Comparison of ENCODE assay signal across 17 mouse cellular contexts in the genomic region with DNA sequence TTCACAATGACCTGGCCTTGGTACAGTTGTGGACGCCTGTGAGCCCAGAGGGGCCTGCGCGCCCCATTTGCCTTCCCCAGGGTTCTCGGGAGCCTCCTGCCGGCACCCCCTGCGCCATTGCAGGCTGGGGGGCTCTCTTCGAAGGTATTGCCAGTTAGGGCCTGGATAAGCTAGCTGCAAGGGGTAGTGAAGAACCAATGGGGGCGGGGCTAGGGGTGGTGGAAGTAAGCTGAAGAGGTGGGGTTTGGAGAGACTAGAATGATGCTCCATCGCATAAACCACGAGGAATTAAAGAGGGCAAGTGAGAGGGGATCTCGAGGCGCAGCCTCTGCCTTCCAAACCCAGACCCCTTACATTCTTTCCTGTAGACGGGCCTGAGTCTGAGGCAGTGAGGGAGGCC. TPM values are rescaled to one million over a fixed set of nuclear protein-coding genes. Genes with fewer than 3 reads are reported as not detected.
DNase-seq lines count a peak whose midpoint lies in the region; ATAC-seq lines count a peak whose summit lies in the region.
"Had no signal": no experiment of that assay in that cellular context is flagged by ENCODE, and none has a peak within 500 bp of the region (broad histone marks: within the 10 kb centered on the region; RNA-seq: fewer than 3 reads in every experiment).

No protein-coding gene starts in this region.

- H3K9ac ChIP-seq in midbrain, embryonic 15.5 days: no peak overlapping the region
- H3K9ac ChIP-seq in hindbrain, embryonic 15.5 days: no peak overlapping the region
- H3K9ac ChIP-seq in stomach, embryonic 15.5 days: no peak overlapping the region
- H3K9ac ChIP-seq in kidney, embryonic 16.5 days (replicated peaks; ENCODE audit: low read length): no peak overlapping the region

- 10% methylated on average over 13 of the region's 13 CpGs for WGBS in midbrain, embryonic 10.5 days
- WGBS in midbrain, embryonic 15.5 days: 13% methylated on average over 13 of the region's 13 CpGs
- WGBS in hindbrain, embryonic 15.5 days: 11% methylated on average over 13 of the region's 13 CpGs
- 21% methylated on average over 13 of the region's 13 CpGs for WGBS in stomach, embryonic 15.5 days
- WGBS in kidney, embryonic 16.5 days: 16% methylated on average over 13 of the region's 13 CpGs

- H3K27me3 ChIP-seq in midbrain, embryonic 10.5 days (ENCODE audit: low read depth, poor library complexity, severe bottlenecking): peaks cover 86% of the 10 kb centered on the region
- peaks cover 49% of the 10 kb centered on the region for H3K27me3 ChIP-seq in midbrain, embryonic 15.5 days (replicated peaks)
- peaks cover 38% of the 10 kb centered on the region for H3K27me3 ChIP-seq in hindbrain, embryonic 15.5 days
- H3K27me3 ChIP-seq in stomach, embryonic 15.5 days (replicated peaks): peaks cover 48% of the 10 kb centered on the region
- peaks cover 57% of the 10 kb centered on the region for H3K27me3 ChIP-seq in kidney, embryonic 16.5 days (ENCODE audit: insufficient read depth, low read length)

- H3K36me3 ChIP-seq in midbrain, embryonic 10.5 days: no peaks in the 10 kb centered on the region
- no peaks in the 10 kb centered on the region for H3K36me3 ChIP-seq in midbrain, embryonic 15.5 days (replicated peaks)
- no peaks in the 10 kb centered on the region for H3K36me3 ChIP-seq in hindbrain, embryonic 15.5 days
- no peaks in the 10 kb centered on the region for H3K36me3 ChIP-seq in stomach, embryonic 15.5 days
- H3K36me3 ChIP-seq in kidney, embryonic 16.5 days (ENCODE audit: insufficient read depth, low read length): no peaks in the 10 kb centered on the region
- H3K36me3 ChIP-seq: embryonic facial prominence, embryonic 12.5 days had no signal

- no peak overlapping the region for H3K4me2 ChIP-seq in midbrain, embryonic 15.5 days
- H3K4me2 ChIP-seq in hindbrain, embryonic 15.5 days: peak overlapping the region; percentile 95; the same call in 1 of the 2 replicates
- no peak overlapping the region for H3K4me2 ChIP-seq in stomach, embryonic 15.5 days
- no peak overlapping the region for H3K4me2 ChIP-seq in kidney, embryonic 16.5 days (replicated peaks; ENCODE audit: low read depth, low read length)

- ATAC-seq in midbrain, embryonic 15.5 days (replicated peaks): no peak
- no peak for ATAC-seq in hindbrain, embryonic 15.5 days (ENCODE audit: low FRiP score, low read depth)
- 0 out of 2 replicates have a peak, but pooled peaks have one; percentile 7 for ATAC-seq in stomach, embryonic 15.5 days (ENCODE audit: insufficient read depth, low FRiP score, low read depth)
- ATAC-seq in kidney, embryonic 16.5 days (ENCODE audit: low FRiP score, low TSS enrichment): no peak
- ATAC-seq in megakaryocyte progenitor cell, adult 5-6 weeks (replicated peaks; ENCODE audit: poor library complexity): no peak

- H3K4me1 ChIP-seq in midbrain, embryonic 10.5 days: peaks cover 32% of the 10 kb centered on the region
- peaks cover 18% of the 10 kb centered on the region for H3K4me1 ChIP-seq in midbrain, embryonic 15.5 days
- peaks cover 22% of the 10 kb centered on the region for H3K4me1 ChIP-seq in hindbrain, embryonic 15.5 days (replicated peaks)
- peaks cover 16% of the 10 kb centered on the region for H3K4me1 ChIP-seq in stomach, embryonic 15.5 days
- peaks cover 20% of the 10 kb centered on the region for H3K4me1 ChIP-seq in kidney, embryonic 16.5 days (ENCODE audit: insufficient read depth, low read length)

- no peak for DNase-seq in midbrain, embryonic 10.5 days (ENCODE audit: low spot score)
- peak; percentile 58 for DNase-seq in R1 (ENCODE audit: low read depth, low spot score)

- no peak overlapping the region for H3K27ac ChIP-seq in midbrain, embryonic 10.5 days (replicated peaks)
- no peak overlapping the region for H3K27ac ChIP-seq in midbrain, embryonic 15.5 days
- no peak overlapping the region for H3K27ac ChIP-seq in hindbrain, embryonic 15.5 days (replicated peaks)
- H3K27ac ChIP-seq in stomach, embryonic 15.5 days: no peak overlapping the region
- no peak overlapping the region for H3K27ac ChIP-seq in kidney, embryonic 16.5 days (ENCODE audit: low read length)
- H3K27ac ChIP-seq: embryonic facial prominence, embryonic 12.5 days; gastrocnemius, adult 2 months; layer of hippocampus, adult 2 months; macrophage had no signal

- H3K4me3 ChIP-seq in midbrain, embryonic 10.5 days: peak overlapping the region; percentile 64; the same call in 1 of the 2 replicates
- no peak overlapping the region for H3K4me3 ChIP-seq in midbrain, embryonic 15.5 days
- H3K4me3 ChIP-seq in hindbrain, embryonic 15.5 days: no peak overlapping the region
- H3K4me3 ChIP-seq in stomach, embryonic 15.5 days (replicated peaks): no peak overlapping the region
- H3K4me3 ChIP-seq in kidney, embryonic 16.5 days (ENCODE audit: low read length): no peak overlapping the region
- H3K4me3 ChIP-seq: layer of hippocampus, adult 2 months had no signal

- H3K9me3 ChIP-seq in midbrain, embryonic 10.5 days (replicated peaks): no peaks in the 10 kb centered on the region
- H3K9me3 ChIP-seq in midbrain, embryonic 15.5 days: no peaks in the 10 kb centered on the region
- no peaks in the 10 kb centered on the region for H3K9me3 ChIP-seq in hindbrain, embryonic 15.5 days
- no peaks in the 10 kb centered on the region for H3K9me3 ChIP-seq in stomach, embryonic 15.5 days
- H3K9me3 ChIP-seq in kidney, embryonic 16.5 days (ENCODE audit: low read length): no peaks in the 10 kb centered on the region
- H3K9me3 ChIP-seq: embryonic facial prominence, embryonic 12.5 days had no signal

RNA-seq across cellular contexts. Expression of a gene that starts 2.4 kb away (rescaled TPM):
- polyA plus RNA-seq in midbrain, embryonic 10.5 days (2016; fragmentation: Nextera tagmentation; extraction: Ambion mirVana): 0.05 TPM in 1 of 2 replicates, not detected in the other
- 0.13 TPM in 1 of 2 replicates, not detected in the other for polyA plus RNA-seq in midbrain, embryonic 15.5 days (2015; fragmentation: Nextera tagmentation; extraction: Ambion mirVana)
- 3.0 and 3.3 TPM in 2 replicates for polyA plus RNA-seq in hindbrain, embryonic 15.5 days (2015; fragmentation: Nextera tagmentation; extraction: Ambion mirVana)
- 0.08 TPM in 1 of 2 replicates, not detected in the other for polyA plus RNA-seq in stomach, embryonic 15.5 days (2015; fragmentation: Nextera tagmentation; extraction: Ambion mirVana)
- polyA plus RNA-seq in kidney, embryonic 16.5 days (2015; fragmentation: Nextera tagmentation; extraction: Ambion mirVana): 0.08 TPM in 1 of 2 replicates, not detected in the other
- total RNA-seq in megakaryocyte progenitor cell, adult 5-6 weeks (2015): not detected in 2 replicates
- total RNA-seq in megakaryocyte progenitor cell, adult 5-6 weeks (2017): not detected in 2 replicates
- total RNA-seq: adrenal gland, postnatal 14 days; gastrocnemius, adult 2 months; heart, adult 18-20 months; heart, postnatal 14 days had no signal
- polyA plus RNA-seq: lung, adult 2 months; macrophage; stomach, embryonic 16.5 days had no signal

RNA-seq across cellular contexts. Expression of a gene that starts 4.9 kb away (rescaled TPM):
- not detected in 2 replicates for polyA plus RNA-seq in midbrain, embryonic 10.5 days (2016; fragmentation: Nextera tagmentation; extraction: Ambion mirVana)
- not detected in 2 replicates for polyA plus RNA-seq in midbrain, embryonic 15.5 days (2015; fragmentation: Nextera tagmentation; extraction: Ambion mirVana)
- polyA plus RNA-seq in hindbrain, embryonic 15.5 days (2015; fragmentation: Nextera tagmentation; extraction: Ambion mirVana): not detected in 2 replicates
- 0.10 and 0.31 TPM in 2 replicates for polyA plus RNA-seq in stomach, embryonic 15.5 days (2015; fragmentation: Nextera tagmentation; extraction: Ambion mirVana)
- polyA plus RNA-seq in kidney, embryonic 16.5 days (2015; fragmentation: Nextera tagmentation; extraction: Ambion mirVana): 0.81 and 1.1 TPM in 2 replicates
- total RNA-seq in megakaryocyte progenitor cell, adult 5-6 weeks (2015): not detected in 2 replicates
- total RNA-seq in megakaryocyte progenitor cell, adult 5-6 weeks (2017): not detected in 2 replicates
- total RNA-seq: adrenal gland, postnatal 14 days; heart, adult 18-20 months; heart, postnatal 14 days; layer of hippocampus, adult 2 months; left cerebral cortex, adult 8-10 months had no signal
- polyA plus RNA-seq: macrophage had no signal

RNA-seq across cellular contexts. Expression of a gene that starts 18.9 kb away (rescaled TPM):
- 0.12 TPM in 1 of 2 replicates, not detected in the other for polyA plus RNA-seq in midbrain, embryonic 10.5 days (2016; fragmentation: Nextera tagmentation; extraction: Ambion mirVana)
- not detected in 2 replicates for polyA plus RNA-seq in midbrain, embryonic 15.5 days (2015; fragmentation: Nextera tagmentation; extraction: Ambion mirVana)
- 0.06 TPM in 1 of 2 replicates, not detected in the other for polyA plus RNA-seq in hindbrain, embryonic 15.5 days (2015; fragmentation: Nextera tagmentation; extraction: Ambion mirVana)
- polyA plus RNA-seq in stomach, embryonic 15.5 days (2015; fragmentation: Nextera tagmentation; extraction: Ambion mirVana): 0.14 and 0.86 TPM in 2 replicates
- 0.68 and 0.85 TPM in 2 replicates for polyA plus RNA-seq in kidney, embryonic 16.5 days (2015; fragmentation: Nextera tagmentation; extraction: Ambion mirVana)
- total RNA-seq in megakaryocyte progenitor cell, adult 5-6 weeks (2015): not detected in 2 replicates
- not detected in 2 replicates for total RNA-seq in megakaryocyte progenitor cell, adult 5-6 weeks (2017)
- total RNA-seq: adrenal gland, postnatal 14 days; gastrocnemius, adult 2 months; heart, adult 18-20 months; heart, postnatal 14 days; layer of hippocampus, adult 2 months; left cerebral cortex, adult 8-10 months had no signal

RNA-seq across cellular contexts. Expression of a gene that starts 28.2 kb away (rescaled TPM):
- 172 and 173 TPM in 2 replicates for polyA plus RNA-seq in midbrain, embryonic 10.5 days (2016; fragmentation: Nextera tagmentation; extraction: Ambion mirVana)
- polyA plus RNA-seq in midbrain, embryonic 15.5 days (2015; fragmentation: Nextera tagmentation; extraction: Ambion mirVana): 91.7 and 95.4 TPM in 2 replicates
- polyA plus RNA-seq in hindbrain, embryonic 15.5 days (2015; fragmentation: Nextera tagmentation; extraction: Ambion mirVana): 91.4 TPM in 2 replicates
- polyA plus RNA-seq in stomach, embryonic 15.5 days (2015; fragmentation: Nextera tagmentation; extraction: Ambion mirVana): 149 and 156 TPM in 2 replicates
- polyA plus RNA-seq in kidney, embryonic 16.5 days (2015; fragmentation: Nextera tagmentation; extraction: Ambion mirVana): 157 and 160 TPM in 2 replicates
- total RNA-seq in megakaryocyte progenitor cell, adult 5-6 weeks (2015): 79.1 and 84.7 TPM in 2 replicates
- total RNA-seq in megakaryocyte progenitor cell, adult 5-6 weeks (2017): 160 and 176 TPM in 2 replicates

RNA-seq across cellular contexts. Expression of a gene that starts 29.2 kb away (rescaled TPM):
- polyA plus RNA-seq in midbrain, embryonic 10.5 days (2016; fragmentation: Nextera tagmentation; extraction: Ambion mirVana): 3.7 and 5.0 TPM in 2 replicates
- 22.3 and 23.3 TPM in 2 replicates for polyA plus RNA-seq in midbrain, embryonic 15.5 days (2015; fragmentation: Nextera tagmentation; extraction: Ambion mirVana)
- polyA plus RNA-seq in hindbrain, embryonic 15.5 days (2015; fragmentation: Nextera tagmentation; extraction: Ambion mirVana): 37.5 and 40.5 TPM in 2 replicates
- 6.3 and 8.7 TPM in 2 replicates for polyA plus RNA-seq in stomach, embryonic 15.5 days (2015; fragmentation: Nextera tagmentation; extraction: Ambion mirVana)
- polyA plus RNA-seq in kidney, embryonic 16.5 days (2015; fragmentation: Nextera tagmentation; extraction: Ambion mirVana): 0.94 and 1.1 TPM in 2 replicates
- not detected in 2 replicates for total RNA-seq in megakaryocyte progenitor cell, adult 5-6 weeks (2015)
- total RNA-seq in megakaryocyte progenitor cell, adult 5-6 weeks (2017): not detected in 2 replicates
- total RNA-seq: gastrocnemius, adult 2 months; heart, adult 18-20 months; heart, postnatal 14 days had no signal
- polyA plus RNA-seq: lung, adult 2 months; macrophage had no signal
